Mouse (Mus musculus): ENCODE data around the gene Pdzrn3.
A peak's percentile ranks its signal among the peaks of the same experiment; 100 is the strongest.

Gene Pdzrn3

DNA sequence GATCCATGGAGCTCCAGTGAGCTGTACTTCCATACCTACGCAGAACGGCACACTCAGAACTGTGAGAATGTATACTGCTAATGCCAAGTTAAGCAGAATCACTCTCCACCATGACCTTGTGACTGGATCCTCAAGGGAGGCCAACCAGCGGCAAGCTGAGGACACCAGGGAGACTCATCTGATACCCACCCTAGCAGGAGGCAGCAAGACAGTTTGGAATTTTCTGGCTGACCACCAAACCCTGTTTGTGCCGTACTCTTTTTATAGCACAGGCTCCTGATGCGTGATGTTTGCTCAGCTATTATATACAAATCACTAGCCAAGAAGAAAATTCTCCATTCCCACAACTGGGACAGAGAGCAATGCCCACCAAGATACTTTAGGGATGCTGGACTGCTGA lies 50.0 kb downstream of the Pdzrn3 start:
- DNase-seq (ENCODE audit: low spot score): no peak

DNA sequence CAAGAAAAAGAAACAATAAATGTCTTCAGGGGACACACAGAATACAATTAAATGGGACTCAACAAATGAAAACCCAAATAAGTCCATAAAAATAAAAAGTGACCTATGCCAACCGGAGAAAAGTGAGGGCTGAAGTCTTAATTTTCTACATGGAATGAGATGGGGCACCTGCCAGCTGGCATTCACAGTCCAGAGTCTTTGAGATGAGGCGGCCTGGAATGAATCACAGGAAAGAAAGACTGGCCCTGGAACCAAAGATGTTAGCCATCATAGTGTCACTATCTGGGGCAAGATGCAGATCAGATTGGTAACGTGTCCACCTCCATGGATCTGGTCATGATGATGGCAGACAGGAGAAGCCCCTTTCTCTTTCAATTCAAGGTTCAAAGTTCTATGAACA lies 50.5 kb downstream of the Pdzrn3 start:
- DNase-seq (ENCODE audit: low spot score): no peak

DNA sequence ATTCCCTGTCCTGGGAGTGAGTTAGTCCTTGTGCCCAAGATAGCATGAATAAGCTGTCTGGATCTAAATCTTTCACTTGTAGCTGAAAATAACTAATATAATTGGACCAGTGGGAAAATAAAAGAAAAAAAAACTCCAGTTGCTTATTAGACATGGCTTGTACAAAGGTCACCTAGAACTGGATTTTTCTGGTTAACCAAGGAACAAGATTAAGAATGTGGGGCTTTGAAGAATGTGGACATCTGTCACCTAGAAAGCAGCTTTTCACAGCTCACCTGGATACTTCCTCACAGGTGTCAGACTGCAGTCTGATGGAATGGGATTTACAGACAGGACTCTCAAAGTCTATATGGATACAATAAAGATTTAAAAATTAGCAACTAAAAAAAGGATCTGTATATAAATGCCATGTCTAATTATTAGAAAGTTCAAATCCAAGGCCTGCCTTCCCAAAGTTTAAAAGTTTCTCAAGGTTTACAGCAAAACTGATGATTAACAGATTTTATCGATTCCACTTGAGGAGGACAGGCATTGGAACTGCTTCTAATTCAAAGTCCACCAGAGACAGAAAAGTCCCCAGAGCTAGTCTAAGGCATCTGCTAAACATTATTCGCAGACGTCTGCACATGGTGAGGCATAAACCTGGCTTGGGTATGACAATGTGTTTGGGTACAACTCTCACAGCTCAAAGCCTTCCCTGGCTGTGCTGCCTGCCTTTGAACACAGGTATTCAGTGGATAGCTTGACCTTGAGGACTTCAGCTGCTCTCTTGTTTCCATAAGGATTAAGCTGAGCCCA lies 51.7 kb downstream of the Pdzrn3 start:
- no peak for DNase-seq (ENCODE audit: low spot score)

DNA sequence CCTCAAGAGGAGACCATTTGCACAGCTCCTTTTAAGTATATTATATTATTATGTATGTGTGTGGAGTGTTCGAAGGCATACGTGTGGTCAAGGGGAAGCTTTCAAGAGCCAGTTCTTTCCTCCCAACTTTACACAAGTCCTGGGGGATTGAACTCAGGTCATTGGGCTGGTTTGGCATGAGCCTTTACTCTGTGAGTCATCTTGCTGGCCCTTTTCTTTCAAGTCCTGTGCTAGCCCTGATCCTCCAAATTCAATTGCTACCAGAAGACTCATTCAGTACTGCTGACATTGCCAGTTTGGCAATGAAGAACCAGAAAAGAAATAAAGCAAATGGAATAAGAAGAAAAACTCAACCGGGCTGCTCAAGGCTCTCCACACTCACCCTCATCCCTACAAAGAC lies 55.1 kb downstream of the Pdzrn3 start:
- DNase-seq (ENCODE audit: low spot score): no peak

DNA sequence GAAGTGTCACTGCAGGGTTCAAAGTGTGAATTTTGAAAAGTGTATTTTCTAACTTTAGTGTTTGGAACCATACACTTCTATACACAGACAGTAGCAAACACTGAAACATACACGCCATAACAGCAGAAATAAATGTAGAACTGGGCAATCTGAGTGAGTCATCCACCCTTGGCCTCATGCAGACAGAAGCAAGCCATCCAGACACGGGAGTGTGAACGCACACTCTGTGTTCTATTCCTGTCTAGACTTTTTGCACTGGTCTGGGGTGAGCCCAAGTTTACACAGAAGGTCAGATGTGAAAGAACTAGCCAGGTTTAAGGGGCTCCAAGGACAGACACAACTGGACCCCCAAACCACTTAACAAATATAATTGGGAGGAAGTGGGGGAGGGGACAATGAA lies 57.3 kb downstream of the Pdzrn3 start:
- DNase-seq (ENCODE audit: low spot score): no peak

DNA sequence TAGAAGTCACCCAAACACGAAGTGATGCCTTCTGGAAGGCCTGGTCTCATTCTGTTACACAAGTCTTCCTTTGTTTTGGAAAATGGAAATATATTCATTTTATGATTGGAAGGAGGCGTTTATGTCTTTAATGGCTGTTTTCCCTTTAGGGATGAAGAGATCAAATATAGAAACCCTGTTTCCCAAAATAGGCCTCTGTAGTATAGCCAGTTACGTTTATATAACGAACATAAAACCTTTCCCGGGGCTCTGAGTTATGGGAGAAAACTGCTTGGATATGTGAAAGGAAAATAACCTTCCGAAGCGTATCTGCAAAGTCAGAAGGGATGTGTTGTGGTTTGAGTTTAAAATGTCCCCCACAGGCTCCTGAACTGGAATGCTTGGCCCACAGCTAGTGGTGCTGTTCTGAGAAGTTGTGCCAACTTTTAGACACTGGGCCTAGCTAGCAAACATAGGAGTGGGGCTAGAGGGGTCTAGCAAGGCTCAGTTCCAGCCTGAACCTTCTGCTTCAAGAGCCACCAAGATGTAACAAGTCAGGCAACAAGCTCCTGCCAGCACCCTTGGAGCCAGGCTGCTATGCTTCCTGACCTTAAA lies 58.2 kb downstream of the Pdzrn3 start:
- no peak for DNase-seq (ENCODE audit: low spot score)

DNA sequence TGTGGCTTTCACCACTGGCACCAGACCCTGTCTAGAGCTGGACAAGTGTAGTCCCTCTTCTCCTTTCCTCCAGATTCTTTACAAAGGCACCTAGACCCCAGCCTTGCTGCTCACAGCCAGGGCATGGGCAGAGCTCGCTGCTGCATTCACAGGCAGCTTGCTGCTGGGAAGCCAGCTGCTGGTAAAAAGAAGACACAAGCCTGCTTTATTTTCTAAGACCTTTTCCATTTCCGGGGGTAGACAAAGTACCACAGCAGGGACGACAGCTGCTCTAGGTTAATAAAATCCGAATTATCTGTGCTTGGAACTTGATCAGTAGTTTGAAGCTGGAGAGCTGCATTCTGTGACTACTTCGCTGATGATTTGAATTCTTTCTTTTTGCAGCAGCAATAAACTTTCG lies 59.2 kb downstream of the Pdzrn3 start:
- DNase-seq (ENCODE audit: low spot score): no peak

DNA sequence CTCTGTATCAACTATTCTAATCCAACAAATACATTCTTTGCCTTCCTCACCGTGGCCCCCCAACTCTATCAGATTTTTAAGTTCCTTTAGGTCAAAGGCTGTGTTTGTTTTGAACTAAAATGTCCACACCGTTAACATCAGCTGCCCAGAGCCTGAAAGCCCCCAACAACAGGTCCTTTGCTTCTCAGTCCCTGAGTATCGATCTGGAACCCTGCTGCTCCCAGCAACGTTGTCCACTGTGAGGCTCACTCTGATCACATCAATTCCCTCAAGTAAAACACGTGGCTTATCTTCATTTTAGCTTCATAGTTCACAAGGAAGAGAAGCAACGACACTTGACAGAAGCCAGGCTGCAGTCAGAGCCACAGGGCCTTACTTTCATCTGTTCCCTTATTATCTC lies 66.3 kb downstream of the Pdzrn3 start:
- no peak for DNase-seq (ENCODE audit: low spot score)

DNA sequence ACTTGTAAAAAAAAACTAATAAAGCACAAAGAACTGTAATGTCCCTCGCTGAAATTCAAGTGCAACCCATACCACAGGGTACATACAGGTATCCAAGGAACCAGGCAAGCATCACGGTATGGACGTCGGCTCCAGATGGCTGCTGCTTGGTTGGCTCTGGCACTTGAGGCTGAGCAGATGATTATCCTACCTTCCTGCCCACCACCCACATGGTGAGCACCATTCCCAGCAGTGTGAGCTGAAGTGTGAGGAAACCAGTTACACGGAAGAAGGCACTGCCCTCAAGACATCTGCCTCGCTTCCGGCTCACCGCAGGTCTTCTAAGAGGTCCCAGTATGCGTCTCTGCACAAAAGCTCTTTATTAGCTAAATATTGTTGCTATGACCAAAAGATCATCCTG lies 67.2 kb downstream of the Pdzrn3 start:
- DNase-seq (ENCODE audit: low spot score): peak; percentile 25

DNA sequence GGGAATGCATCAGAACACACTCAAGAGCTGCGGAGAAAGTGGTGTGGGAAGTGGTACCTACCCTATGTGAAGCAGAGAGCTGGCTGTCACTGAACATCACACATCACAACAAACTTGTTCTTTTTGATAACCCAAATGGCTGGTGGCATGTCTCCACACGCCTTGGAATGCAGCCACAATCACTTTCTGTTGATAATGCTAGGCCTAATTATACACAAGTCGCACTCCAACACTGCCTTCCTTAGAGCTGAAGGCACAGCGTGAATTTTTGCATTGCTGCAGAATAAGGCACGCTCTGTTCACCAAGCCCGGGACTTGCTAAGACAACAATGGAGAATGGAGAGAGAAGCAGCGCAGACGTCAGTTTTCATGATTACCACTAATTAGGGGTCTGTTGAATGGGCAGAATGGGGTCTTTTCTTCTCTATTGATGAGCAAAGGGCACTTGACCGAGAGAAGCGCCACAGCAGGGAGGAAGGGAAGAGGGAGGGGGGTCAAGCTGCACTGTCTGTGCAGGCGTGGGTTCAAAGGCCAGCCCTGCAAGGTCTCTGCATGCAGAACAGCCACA lies 69.6 kb downstream of the Pdzrn3 start:
- peak; percentile 72 for DNase-seq (ENCODE audit: low spot score)

DNA sequence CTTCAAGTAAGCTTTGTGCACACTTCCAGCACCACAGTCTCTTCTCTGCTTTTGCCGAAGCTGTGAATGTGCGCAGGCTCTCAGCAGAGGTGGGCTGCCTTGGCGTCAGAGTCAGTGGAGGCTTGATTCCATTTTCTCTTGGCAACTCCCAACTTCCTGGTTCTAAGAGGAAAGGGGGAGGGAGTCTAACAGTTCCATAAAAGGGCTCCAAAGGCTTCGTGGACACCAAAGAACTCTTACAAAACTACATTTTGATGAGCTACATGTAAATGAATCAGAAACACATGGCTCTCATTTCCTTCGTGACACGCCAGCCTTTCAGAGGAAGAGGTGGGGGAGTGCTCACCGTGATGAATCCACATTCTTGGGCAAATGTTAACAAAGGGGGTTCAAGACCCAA lies 70.9 kb downstream of the Pdzrn3 start:
- DNase-seq (ENCODE audit: low spot score): no peak

DNA sequence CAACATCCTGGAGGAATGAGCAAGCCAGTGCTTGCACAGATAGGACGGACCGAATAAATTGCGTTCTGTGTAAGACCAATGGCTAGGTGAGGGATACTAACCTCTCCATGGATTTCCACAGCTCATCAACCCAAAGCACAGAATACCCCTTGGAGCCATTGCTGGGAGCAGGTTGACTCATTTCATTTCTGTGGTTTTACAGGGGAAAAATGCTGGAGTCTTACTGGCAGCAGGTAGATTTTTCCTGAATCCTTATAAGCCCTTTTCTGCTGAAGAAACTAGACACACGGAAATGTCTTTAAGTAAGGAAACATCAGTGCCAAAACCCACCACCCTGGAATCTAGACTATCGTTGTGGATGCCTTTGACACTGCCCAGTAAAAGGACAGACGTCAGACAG lies 72.2 kb downstream of the Pdzrn3 start:
- no peak for DNase-seq (ENCODE audit: low spot score)

DNA sequence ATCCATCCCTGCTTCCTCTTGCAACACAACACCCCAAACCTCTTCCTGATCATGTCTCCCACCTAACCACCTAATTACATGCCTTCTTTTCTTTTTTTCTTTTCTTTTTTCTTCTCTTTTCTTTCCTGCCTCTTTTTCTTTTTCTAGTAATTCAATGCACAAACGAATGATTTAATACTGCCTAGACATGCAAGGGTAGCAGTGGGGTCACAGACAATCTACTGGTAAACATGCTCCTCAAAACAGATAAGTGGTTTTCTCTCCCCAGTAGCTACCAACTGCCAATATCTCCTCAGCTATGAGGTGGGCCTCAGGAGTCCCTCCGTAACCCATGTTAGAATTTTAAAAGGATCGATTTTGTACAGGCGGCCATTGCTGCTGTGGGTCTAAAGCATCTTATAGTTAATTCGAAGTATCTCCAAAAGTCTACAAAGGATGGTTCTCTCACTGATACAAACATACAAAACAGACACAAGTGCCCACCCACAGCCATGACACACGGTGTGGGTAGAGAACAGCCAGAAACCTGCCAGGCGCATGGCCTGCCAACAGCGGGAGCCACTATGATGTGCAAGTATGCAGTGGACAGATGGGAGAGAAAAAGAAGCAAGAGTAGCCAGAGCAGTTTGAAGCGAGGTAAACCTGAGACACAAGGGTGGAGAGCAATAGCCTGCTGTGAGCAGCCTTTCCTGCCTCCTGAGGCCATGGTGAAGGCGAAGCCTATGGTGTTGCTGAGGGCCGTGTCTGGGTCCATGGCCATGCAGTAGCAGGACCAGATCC lies 73.5 kb downstream of the Pdzrn3 start:
- no peak for DNase-seq (ENCODE audit: low spot score)

DNA sequence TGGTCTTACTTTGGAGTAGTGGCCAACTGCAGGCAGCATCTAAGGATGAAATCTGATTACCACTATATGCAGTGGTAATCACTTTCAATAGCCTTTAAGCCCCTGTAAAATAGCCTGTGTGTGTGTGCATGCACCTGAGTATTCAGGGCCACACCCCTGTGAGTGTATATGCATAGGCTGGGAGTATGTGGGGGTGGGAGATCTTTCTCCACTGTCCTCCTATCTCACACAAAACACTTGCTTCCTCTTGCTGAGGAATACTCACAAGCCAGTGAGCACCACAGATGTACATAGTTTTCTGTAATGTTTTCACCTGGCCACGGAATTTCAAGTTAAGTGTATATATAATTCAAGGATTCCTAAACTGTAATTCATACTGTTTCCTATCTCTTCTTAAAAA lies 74.2 kb downstream of the Pdzrn3 start:
- DNase-seq (ENCODE audit: low spot score): no peak

DNA sequence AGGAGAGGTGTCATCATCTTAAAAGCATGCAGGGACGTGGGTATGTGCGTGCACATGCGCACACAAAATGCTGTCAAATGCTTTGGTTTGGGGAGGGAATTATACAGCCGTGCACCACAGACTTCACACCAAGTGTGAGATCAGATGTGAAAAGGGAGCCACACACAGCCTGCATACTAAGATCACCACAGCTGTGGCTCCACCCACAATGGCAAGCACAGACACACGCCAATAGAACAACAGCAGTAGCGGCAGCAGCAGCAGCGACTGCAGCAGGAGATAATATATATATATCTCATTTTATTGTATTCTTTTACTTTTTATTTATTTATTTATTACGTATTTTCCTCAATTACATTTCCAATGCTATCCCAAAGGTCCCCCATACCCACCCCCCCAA lies 76.5 kb downstream of the Pdzrn3 start:
- no peak for DNase-seq (ENCODE audit: low spot score)

DNA sequence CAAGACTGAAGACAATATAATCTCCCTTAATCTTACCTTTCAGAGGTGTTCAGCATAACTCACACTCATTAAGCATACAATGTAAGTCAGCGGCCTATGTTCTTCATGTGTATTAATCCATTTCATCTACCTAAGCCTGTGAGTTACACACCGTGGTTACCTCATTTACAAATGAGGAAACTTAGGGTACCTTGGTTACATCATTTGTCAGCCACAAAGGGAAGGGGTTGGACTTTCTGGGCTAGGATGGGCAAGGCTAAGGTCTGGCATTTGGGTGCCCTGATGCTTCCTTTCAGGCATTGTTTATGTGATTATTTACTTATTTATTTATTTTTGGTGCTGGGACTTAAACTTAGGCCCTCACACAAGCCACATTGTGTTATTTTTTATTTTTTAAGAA lies 78.3 kb downstream of the Pdzrn3 start:
- no peak for DNase-seq (ENCODE audit: low spot score)

DNA sequence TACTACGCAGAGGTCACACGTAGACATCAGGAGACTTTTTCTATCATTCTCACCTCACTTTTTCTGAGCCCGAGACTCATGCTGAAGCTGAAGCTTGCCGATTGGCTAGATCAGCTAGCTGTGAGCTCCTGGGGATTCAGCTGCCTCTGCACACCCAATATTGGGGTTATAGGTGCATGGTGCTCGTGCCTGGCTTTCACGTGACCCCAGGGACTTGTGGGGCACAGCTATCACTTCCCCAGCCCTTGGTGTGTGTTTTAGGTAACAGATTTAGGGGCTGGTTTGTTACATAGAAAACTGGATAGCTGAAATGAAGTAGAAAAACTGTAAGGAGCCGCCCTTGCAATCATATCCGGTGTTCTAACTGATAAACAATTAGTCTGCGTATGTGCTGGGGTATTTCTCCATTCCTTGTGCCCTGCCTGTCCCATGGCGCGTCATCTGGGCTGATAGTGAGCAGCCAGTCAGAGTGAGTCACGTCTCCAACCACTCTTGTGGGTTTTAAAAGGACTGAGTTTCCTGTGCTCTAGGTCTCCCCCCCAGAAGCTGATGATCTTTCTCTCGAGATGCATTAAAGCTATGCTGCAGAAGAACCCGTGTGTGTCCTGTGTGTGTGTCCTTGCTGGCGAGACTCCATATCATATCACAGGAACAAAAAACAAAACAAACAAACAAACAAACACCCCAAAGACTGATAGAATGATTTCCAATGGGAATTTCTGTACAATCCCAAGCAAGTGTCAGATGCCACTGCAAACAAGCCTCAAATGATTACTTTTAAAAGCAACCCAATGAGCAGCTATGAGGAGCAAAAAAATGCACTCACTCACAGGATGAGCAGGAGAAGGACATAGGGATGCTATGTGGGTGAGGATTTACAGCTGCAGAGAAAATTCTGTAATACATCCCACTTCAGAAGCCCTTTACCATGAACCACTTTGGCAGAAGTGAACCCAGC lies 79.9 kb downstream of the Pdzrn3 start:
- no peak for DNase-seq (ENCODE audit: low spot score)

DNA sequence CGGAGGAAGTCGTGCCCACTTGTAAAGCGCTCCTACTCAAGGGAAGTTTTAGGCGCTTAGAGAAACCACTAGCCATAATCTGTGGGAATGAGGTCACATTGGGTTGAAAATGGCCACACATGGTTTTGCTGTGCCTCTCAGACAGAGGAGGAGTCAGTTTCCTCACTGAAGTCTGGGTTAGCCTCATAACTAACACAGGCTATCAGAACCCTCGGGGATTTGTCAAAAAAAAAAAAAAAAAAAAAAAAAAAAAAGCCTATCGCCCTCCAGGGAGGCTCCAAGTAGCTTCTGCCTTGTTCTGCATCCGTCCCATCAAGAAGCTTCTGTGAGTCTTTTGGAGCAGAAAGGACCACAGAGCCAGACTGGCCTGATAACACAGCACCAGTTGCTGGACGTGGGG lies 80.7 kb downstream of the Pdzrn3 start:
- no peak for DNase-seq (ENCODE audit: low spot score)

DNA sequence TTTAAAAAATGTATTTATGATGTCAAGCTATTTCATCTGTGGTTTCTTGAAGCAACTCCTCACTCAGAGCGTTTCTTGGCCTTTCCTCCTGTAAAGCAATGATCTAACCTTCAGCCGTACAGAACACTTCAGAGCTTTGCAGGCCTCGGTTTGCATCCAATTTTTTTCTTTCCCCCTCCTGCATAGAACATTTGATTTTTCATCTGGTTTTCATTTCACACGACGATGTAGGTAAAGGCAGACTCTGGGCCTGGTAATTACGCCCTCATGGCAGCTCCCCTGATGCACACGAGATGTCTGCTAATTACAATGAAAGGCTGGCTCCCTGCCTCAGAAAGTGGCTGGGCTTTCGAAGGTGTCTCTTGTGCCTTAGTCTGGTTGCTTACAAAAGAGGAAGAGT lies 81.4 kb downstream of the Pdzrn3 start:
- no peak for DNase-seq (ENCODE audit: low spot score)

DNA sequence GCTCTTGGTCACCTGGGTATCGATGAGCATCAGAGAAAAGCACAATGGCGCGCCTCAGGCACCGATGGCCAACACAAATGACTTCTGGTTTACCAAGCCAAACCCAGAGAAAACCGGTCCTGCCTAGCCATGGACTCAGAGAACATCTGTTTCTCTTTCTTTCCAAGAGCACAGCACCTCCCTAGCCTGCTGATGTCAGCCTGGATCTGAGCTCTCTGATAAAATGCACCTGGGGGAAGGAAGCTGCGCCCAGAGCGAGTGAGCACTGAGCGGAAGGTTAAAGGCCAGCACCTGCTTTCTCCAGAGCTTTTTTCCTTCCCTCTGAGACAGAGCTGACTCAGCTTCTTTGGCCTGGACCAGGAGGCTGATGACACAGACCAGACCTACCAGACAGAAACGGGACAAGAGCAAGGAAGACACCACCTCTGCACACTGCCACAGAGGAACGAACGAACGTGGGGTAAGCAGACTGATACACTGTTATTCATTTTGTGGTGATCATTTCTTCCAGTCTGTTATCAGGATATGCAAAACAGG lies 84.6 kb downstream of the Pdzrn3 start:
- DNase-seq (ENCODE audit: low spot score): no peak

DNA sequence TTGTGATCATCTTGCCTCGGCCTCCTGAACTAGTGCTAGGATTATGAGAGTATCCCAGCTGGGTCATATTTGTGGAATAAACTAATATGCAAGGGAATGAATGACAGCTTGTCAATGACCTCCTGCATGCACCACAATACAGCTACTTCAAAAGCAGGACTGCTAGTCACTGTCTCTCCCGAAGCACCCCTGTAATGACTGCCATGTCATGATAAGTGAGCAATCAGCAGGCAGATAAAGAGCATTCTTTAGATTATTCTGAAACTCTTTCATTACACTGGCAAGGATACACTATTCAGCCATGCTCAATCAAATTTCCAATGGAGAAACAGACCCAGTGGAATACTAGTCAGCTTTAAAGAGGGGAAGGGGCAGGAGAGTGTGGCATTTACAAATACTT lies 85.8 kb downstream of the Pdzrn3 start:
- DNase-seq (ENCODE audit: low spot score): no peak

DNA sequence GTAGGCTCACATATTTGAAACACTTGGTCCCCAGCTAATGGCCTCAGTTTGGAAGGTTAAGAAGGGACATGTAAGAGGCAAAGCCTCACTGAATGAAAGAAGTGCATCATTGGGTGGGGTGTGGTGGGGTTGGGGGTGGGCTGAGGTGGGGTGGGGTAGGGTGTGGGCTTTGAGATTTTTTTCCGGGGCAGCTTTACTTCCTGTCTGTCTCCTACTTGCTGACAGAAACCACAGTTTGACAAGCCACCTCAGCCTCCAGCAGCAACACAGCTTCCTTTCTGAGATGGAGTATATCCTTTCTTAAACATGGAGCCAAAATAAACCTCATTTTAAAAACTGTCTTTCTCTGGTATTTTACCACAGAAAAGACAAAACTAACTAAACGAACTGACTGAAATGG lies 87.5 kb downstream of the Pdzrn3 start:
- DNase-seq (ENCODE audit: low spot score): no peak
